In the genomic region with DNA sequence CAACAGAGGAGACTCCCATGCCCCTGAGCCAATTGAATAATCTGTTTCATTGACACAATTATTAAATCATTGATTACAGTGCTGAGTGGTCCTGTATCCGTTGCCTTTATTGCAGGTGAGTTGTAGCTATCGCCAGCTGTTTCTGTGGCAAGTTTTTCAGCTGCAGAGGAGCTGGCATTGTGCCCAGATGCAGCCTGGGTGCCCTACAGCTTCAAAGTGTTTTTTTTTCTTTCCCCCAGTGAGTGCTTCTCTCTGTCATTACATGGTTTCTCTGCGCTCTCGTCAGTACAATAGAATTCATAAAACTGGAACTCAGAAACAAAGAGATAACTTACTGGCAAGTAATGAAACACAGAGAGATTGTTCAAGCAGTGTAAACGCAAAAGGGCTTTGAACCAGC, we compare ENCODE assay signal across 11 mouse cellular contexts.
A peak's percentile ranks its signal among the peaks of the same experiment; 100 is the strongest.
DNase-seq lines count a peak whose midpoint lies in the region; ATAC-seq and TF ChIP-seq lines count a peak whose summit lies in the region.
"Had no signal": no experiment of that assay in that cellular context is flagged by ENCODE, and none has a peak within 500 bp of the region (broad histone marks: within the 10 kb centered on the region; RNA-seq: fewer than 3 reads in every experiment).

No protein-coding gene starts in this region.

- no peak for TF ChIP-seq CTCF in lung, postnatal 0 days (IDR thresholded peaks at IDR 0.05)
- no peak for TF ChIP-seq CTCF in lung, adult 2 months (IDR thresholded peaks at IDR 0.05; ENCODE audit: insufficient read depth, low read length)
- TF ChIP-seq CTCF in midbrain, postnatal 0 days (IDR thresholded peaks at IDR 0.05) = no peak
- TF ChIP-seq CTCF in gastrocnemius, adult 2 months (IDR thresholded peaks at IDR 0.05) = no peak

- no peak overlapping the region for H3K27ac ChIP-seq in lung, postnatal 0 days (ENCODE audit: low read length)
- H3K27ac ChIP-seq in midbrain, postnatal 0 days (ENCODE audit: low read depth, low read length) = no peak overlapping the region
- no peak overlapping the region for H3K27ac ChIP-seq in gastrocnemius, adult 2 months
- H3K27ac ChIP-seq: lung, embryonic 15.5 days had no signal

- no peaks in the 10 kb centered on the region for H3K36me3 ChIP-seq in lung, postnatal 0 days (ENCODE audit: insufficient read depth, low read length)
- H3K36me3 ChIP-seq in midbrain, postnatal 0 days (ENCODE audit: insufficient read depth, low read length) = no peaks in the 10 kb centered on the region
- H3K36me3 ChIP-seq: lung, embryonic 15.5 days had no signal

- H3K9me3 ChIP-seq in lung, postnatal 0 days (ENCODE audit: low read length) = no peaks in the 10 kb centered on the region
- no peaks in the 10 kb centered on the region for H3K9me3 ChIP-seq in midbrain, postnatal 0 days (ENCODE audit: low read length)
- H3K9me3 ChIP-seq: lung, embryonic 15.5 days had no signal

- peak; percentile 7 to 12 for DNase-seq in heart, postnatal 10 days
- DNase-seq in heart, adult 11 months = no peak
- DNase-seq in lung, postnatal 0 days (ENCODE audit: low spot score) = peak; percentile 8
- no peak for DNase-seq in lung, adult 2 months
- DNase-seq in adrenal gland, postnatal 10 days = peak; percentile 55
- peak; percentile 47 for DNase-seq in midbrain, postnatal 0 days (ENCODE audit: low spot score)
- no peak for DNase-seq in gastrocnemius, adult 2 months
- DNase-seq: cerebellum, adult 11-12 months; gastrocnemius, postnatal 36 days; kidney, adult 2 months had no signal

- no peaks in the 10 kb centered on the region for H3K4me1 ChIP-seq in lung, postnatal 0 days (ENCODE audit: insufficient read depth, low read depth, low read length)
- no peaks in the 10 kb centered on the region for H3K4me1 ChIP-seq in lung, adult 2 months (ENCODE audit: control insufficient read depth, insufficient read depth, low read length)
- no peaks in the 10 kb centered on the region for H3K4me1 ChIP-seq in midbrain, postnatal 0 days (ENCODE audit: insufficient read depth, low read length)
- H3K4me1 ChIP-seq: lung, embryonic 15.5 days had no signal

- H3K4me2 ChIP-seq in lung, postnatal 0 days (replicated peaks; ENCODE audit: low read depth, low read length) = no peak overlapping the region
- H3K4me2 ChIP-seq in midbrain, postnatal 0 days (ENCODE audit: low read depth, low read length, poor library complexity, severe bottlenecking) = no peak overlapping the region
- H3K4me2 ChIP-seq: lung, embryonic 15.5 days had no signal

- 37% methylated on average over 5 of the region's 5 CpGs for WGBS in lung, postnatal 0 days
- whole genome bisulfite sequencing in lung, adult 2 months = 45% methylated on average over 5 of the region's 5 CpGs
- WGBS in midbrain, postnatal 0 days = 21% methylated on average over 5 of the region's 5 CpGs

- no peak for TF ChIP-seq EP300 in lung, postnatal 0 days (IDR thresholded peaks at IDR 0.05)

- no peak for TF ChIP-seq POLR2A in lung, adult 2 months (IDR thresholded peaks at IDR 0.05; ENCODE audit: borderline replicate concordance, extremely low read depth, low read depth, low read length)

- no peaks in the 10 kb centered on the region for H3K27me3 ChIP-seq in lung, postnatal 0 days (replicated peaks; ENCODE audit: insufficient read depth, low read length)
- no peaks in the 10 kb centered on the region for H3K27me3 ChIP-seq in midbrain, postnatal 0 days (ENCODE audit: insufficient read depth, low read length)
- H3K27me3 ChIP-seq: lung, embryonic 15.5 days had no signal

- H3K4me3 ChIP-seq in lung, postnatal 0 days (ENCODE audit: low read depth, low read length) = no peak overlapping the region
- H3K4me3 ChIP-seq in lung, adult 2 months (replicated peaks; ENCODE audit: extremely low read depth, low read depth, low read length) = no peak overlapping the region
- no peak overlapping the region for H3K4me3 ChIP-seq in midbrain, postnatal 0 days (ENCODE audit: low read depth, low read length)
- no peak overlapping the region for H3K4me3 ChIP-seq in gastrocnemius, adult 2 months
- H3K4me3 ChIP-seq: lung, embryonic 15.5 days had no signal

- no peak for ATAC-seq in lung, postnatal 0 days
- ATAC-seq in midbrain, postnatal 0 days (ENCODE audit: low FRiP score) = no peak

- intact Hi-C loops in heart, postnatal 10 days (cut with DNase I) = no loop called here
- intact Hi-C loops in gastrocnemius, adult 2 months (cut with DNase I) = no loop called here

- H3K9ac ChIP-seq in lung, postnatal 0 days (replicated peaks; ENCODE audit: low read depth) = no peak overlapping the region
- no peak overlapping the region for H3K9ac ChIP-seq in midbrain, postnatal 0 days (replicated peaks; ENCODE audit: low read length, poor library complexity, severe bottlenecking)
- H3K9ac ChIP-seq: lung, embryonic 15.5 days had no signal

Comparison
In these comparisons a context has a peak if more than half of its experiments do, and no peak if none do; other contexts are left out.
1. DNase-seq: peak in heart, postnatal 10 days (2 of 2), lung, postnatal 0 days (single experiment), adrenal gland, postnatal 10 days (single experiment) and midbrain, postnatal 0 days (single experiment); none in heart, adult 11 months (single experiment), lung, adult 2 months (single experiment) and gastrocnemius, adult 2 months (single experiment).